Mouse (Mus musculus) gastrocnemius, adult 2 months (tissue): ENCODE data around the gene Pknox2. TPM values are rescaled to one million over a fixed set of nuclear protein-coding genes. Genes with fewer than 3 reads are reported as not detected.

Source experiments
- DNase-seq: peaks from one replicate; pipeline ENCODE4 v3.0.0; 2022
- H3K27ac ChIP-seq: fragments of 200-600 bp; 2 replicates; pipeline ENCODE4 v1.8.1; 2022; ENCODE audit warnings: mild to moderate bottlenecking
- H3K4me3 ChIP-seq: fragments of 200-600 bp; 2 replicates; pipeline ENCODE4 v1.8.1; 2022; ENCODE audit warnings: mild to moderate bottlenecking, moderate library complexity
- CTCF ChIP-seq: fragments of 200-600 bp; IDR thresholded peaks from 2 replicates; pipeline ENCODE4 v1.8.1; 2022; ENCODE audit warnings: antibody characterized with exemption, mild to moderate bottlenecking, moderate library complexity
- intact Hi-C: fragments of 180-260 bp; cut with DNase I; formaldehyde crosslinking; loops from one replicate; pipeline ENCODE4 v1.15.1; 2025
- total RNA-seq, 2 experiments: library from RNA; stranded (reverse); gene quantifications; 2 replicates each; pipeline ENCODE4 v1.2.3; 2021

Gene Pknox2
- total RNA-seq, 2 experiments from 2014 or later = 35.4 to 40.7 TPM

DNA sequence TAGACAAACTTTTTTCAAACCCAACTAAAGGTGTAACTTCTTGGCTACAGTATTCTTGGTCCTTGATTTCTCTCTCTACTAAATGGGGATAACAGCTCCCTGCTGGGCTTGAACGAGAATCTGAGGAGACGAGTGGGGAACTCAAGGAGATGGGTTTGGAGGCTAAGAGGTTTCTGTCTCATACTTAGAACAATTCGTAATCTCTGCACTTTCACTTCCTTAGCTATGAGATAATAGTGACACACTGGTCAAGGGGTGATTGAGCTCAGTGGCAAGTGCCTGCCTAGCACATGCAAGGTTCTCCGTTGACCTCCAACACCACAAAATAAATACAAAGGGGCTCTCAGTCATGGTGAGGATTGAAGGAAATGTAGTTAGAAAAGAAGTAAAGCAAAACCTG lies 215.6 kb downstream of the Pknox2 start:
- no peak overlapping the region for H3K27ac ChIP-seq
- no peak for DNase-seq
- no peak for TF ChIP-seq CTCF
- intact Hi-C loops = no loop called here
- no peak overlapping the region for H3K4me3 ChIP-seq

- TF ChIP-seq CTCF = no peak
- DNase-seq = no peak
- H3K4me3 ChIP-seq = no peak overlapping the region
- no peak overlapping the region for H3K27ac ChIP-seq
- intact Hi-C loops = loop anchor here (2.0 kb wide), 1 partner anchor 19 kb away; no protein-coding TSS in a partner anchor
Measured at GRCm38 (mm10) chr9:36923753-36924152, 223.5 kb downstream of the Pknox2 start.

DNA sequence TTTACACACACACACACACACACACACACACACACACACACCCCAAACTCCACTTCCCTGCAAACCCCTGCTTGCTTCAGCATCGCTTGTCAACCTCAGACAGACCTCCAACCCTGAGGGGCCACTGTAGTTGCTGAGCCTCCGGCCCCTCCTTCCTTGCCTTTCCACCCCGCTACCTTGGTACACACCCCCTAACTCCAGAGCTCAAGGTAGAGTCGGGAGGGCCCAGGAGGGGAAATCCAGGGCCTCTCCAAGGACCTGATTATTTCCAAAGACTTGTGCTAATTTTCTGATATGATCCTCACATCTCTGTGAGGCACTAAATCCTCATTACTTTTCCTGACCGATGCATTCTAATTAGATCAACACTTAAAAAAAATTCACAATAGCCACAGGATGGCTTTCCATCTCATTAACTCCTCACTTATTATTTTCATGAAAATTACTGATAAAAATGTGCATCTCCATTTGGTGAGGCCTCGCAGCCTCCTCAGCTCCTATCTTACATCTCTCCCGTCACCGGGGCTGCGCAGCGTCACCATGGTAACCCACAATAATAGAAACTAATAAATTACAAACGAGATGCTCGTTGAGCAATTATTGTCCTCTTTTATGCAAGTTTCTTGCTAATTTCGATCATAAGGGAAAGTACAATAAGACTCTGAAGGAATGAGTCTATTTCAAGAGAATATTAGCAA lies 225.3 kb downstream of the Pknox2 start:
- intact Hi-C loops = no loop called here
- Histone ChIP-seq H3K4me3 (no peak overlapping the region), H3K27ac (no peak overlapping the region)
- no peak for DNase-seq
- TF ChIP-seq CTCF = no peak

- no peak for TF ChIP-seq CTCF
- DNase-seq = no peak
- no peak overlapping the region for H3K4me3 ChIP-seq
- H3K27ac ChIP-seq = peak overlapping the region; percentile 16; the same call in 1 of the 2 replicates
- intact Hi-C loops = no loop called here
Measured at GRCm38 (mm10) chr9:36919472-36919871, 227.7 kb downstream of the Pknox2 start.

- intact Hi-C loops = no loop called here
- TF ChIP-seq CTCF = no peak
- DNase-seq = no peak
- Histone ChIP-seq H3K27ac (peak overlapping the region; percentile 21; the same call in 1 of the 2 replicates), H3K4me3 (no peak overlapping the region)
Measured at GRCm38 (mm10) chr9:36918582-36918981, 228.6 kb downstream of the Pknox2 start.

GRCm38 (mm10) chr9:36916915-36917314 lies 230.3 kb downstream of the Pknox2 start:
- peak; percentile 85 for DNase-seq
- H3K4me3 ChIP-seq = peak overlapping the region; percentile 56
- peak overlapping the region; percentile 88 for H3K27ac ChIP-seq
- no peak for TF ChIP-seq CTCF
- intact Hi-C loops = loop anchor here (1.0 to 2.0 kb wide), 2 partner anchors 52 to 230 kb away; partner anchors contain the start of gene Pknox2

DNA sequence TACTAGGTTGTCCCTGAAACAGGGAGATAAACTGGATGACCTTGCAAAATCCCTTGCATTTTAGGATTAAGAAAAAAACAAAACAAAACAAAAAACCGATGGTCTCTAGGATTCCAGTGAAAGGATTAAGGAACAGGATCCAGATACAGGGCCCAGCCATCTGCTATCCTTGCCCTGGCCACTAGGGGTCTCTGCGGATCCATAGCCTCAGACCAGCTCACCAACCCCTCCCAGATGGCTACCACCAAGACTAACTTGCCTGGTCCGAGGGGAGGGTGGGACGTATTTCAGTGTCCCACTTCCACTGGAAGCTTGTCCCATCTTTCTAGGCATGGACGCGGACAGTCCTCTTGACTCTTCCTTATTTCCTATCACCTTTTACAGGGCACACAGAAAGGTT lies 230.8 kb downstream of the Pknox2 start:
- peak overlapping the region; percentile 56 for H3K4me3 ChIP-seq
- peak; percentile 100 for TF ChIP-seq CTCF
- DNase-seq = peak; percentile 87
- intact Hi-C loops = loop anchor here (1.0 to 2.0 kb wide), 2 partner anchors 52 to 231 kb away; partner anchors contain the start of gene Pknox2
- peak overlapping the region; percentile 88 for H3K27ac ChIP-seq

- Histone ChIP-seq H3K27ac (no peak overlapping the region), H3K4me3 (no peak overlapping the region)
- DNase-seq = no peak
- intact Hi-C loops = no loop called here
- TF ChIP-seq CTCF = no peak
Measured at GRCm38 (mm10) chr9:36905452-36905851, 241.8 kb downstream of the Pknox2 start.

DNA sequence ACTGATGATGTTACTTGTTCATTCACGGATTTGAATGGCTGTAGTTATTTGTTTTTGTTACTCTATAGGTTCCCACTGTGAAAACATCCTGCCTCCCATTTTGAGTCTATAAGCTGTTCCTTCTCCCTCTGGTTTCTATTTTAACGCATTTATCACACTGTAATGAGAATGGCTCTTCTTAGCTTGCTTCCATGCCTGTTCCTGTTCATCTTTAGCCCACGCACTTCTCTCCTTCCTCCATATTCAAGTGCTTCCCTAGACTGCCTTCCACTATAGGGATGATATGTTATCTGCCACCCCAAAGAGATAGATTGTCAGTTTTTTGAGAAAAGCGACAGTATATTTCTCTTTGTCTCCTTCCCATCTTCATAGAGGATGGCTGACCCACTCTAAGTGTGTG lies 246.7 kb downstream of the Pknox2 start:
- intact Hi-C loops = no loop called here
- Histone ChIP-seq H3K4me3 (no peak overlapping the region), H3K27ac (no peak overlapping the region)
- no peak for DNase-seq
- TF ChIP-seq CTCF = no peak

DNA sequence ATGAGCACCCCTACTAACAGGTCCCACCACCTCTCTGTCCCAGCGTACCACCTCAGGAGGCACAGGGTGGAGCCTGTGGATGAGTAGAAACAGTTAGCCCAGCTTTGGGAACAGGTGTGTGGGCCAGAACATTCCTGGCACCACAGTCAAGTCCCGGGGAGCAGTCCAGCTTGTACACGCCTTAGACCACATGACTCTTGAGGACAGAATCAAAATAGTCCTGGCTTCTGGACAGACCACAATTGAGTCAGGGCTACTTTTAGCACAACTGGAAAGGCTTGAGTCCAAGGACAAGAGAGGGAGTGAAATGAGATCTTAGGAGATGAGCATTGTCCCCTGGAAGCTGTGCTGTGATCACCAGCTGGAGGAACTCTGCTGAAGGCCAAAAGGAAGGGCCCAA lies 248.6 kb downstream of the Pknox2 start:
- TF ChIP-seq CTCF = no peak
- peak; percentile 89 for DNase-seq
- H3K27ac ChIP-seq = peak overlapping the region; percentile 90
- H3K4me3 ChIP-seq = no peak overlapping the region
- intact Hi-C loops = loop anchor here (5.0 kb wide), 3 partner anchors 49 to 429 kb away; partner anchors contain the start of gene Pknox2

DNA sequence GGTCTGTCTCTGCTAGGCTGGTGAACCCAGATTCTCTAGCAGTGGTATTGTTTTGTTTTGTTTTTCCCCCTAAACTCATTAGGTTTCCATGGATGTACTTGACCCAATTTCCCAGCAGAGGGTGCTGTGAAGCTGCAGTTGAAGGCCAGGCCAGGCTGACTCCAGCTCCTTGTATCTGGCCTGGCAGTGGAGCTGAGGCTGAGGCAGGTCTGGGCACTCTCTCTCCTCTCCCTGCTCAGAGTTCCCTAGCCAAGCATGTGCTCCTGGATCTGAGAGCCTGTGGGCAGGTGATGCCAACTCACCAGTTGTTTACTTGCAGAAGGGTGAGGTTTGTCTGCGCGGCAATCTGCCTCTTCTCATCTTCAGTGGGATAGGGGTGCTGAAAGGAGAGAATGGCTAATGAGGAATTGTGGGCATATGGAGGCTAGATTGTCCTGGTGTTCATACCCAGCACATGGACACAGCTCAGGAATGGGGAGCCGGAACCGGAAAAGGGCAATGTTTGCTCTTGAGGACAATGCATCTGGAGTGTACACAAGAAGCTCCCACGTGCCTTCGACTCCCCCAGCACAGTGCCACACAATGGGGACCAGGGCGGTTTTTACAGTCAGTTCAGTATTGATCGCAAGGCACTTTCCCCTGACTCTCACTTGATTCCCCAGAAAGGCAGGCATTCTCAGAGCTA lies 252.1 kb downstream of the Pknox2 start:
- peak; percentile 88 for DNase-seq
- intact Hi-C loops = loop anchor here (1.0 to 5.0 kb wide), 5 partner anchors 52 to 432 kb away; partner anchors contain the start of gene Pknox2
- H3K27ac ChIP-seq = peak overlapping the region; percentile 90
- peak; percentile 77 for TF ChIP-seq CTCF
- H3K4me3 ChIP-seq = no peak overlapping the region

- DNase-seq = peak; percentile 30
- no peak for TF ChIP-seq CTCF
- intact Hi-C loops = loop anchor here (2.0 kb wide), 1 partner anchor 77 kb away; no protein-coding TSS in a partner anchor
- Histone ChIP-seq H3K4me3 (no peak overlapping the region), H3K27ac (peak overlapping the region; percentile 90)
Measured at GRCm38 (mm10) chr9:36894242-36894641, 253.0 kb downstream of the Pknox2 start.

DNA sequence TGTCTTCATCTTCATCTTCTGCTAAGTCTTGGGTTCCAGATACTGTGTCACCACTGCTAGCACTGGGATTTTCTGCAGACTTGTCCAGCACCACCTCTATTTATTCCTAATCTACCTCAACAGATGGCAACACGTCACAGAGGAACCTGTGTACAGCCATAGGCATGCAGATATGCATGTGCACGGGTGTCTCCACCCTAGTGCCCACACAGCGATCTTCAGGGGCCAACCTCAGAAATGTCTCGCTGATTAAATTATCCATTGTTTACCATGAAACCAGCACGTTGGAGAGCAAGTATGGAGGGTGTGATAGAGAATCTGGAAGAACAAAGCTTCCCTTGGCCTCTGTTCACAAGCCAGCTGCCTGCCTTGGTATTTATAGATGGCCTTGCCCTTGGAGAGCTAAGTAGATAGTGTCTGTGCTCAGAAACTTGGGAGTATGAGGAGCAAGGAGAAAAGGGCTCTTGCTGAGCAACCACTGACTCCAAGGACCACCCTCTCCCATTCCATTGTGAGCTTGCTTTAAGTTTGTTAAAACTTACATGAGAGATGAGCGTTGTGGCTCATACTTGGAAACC lies 253.7 kb downstream of the Pknox2 start:
- Histone ChIP-seq H3K4me3 (no peak overlapping the region), H3K27ac (peak overlapping the region; percentile 90)
- intact Hi-C loops = no loop called here
- TF ChIP-seq CTCF = no peak
- DNase-seq = no peak
